Mouse (Mus musculus): ENCODE measurements around the gene Crebl2.

The Crebl2 gene

DNA sequence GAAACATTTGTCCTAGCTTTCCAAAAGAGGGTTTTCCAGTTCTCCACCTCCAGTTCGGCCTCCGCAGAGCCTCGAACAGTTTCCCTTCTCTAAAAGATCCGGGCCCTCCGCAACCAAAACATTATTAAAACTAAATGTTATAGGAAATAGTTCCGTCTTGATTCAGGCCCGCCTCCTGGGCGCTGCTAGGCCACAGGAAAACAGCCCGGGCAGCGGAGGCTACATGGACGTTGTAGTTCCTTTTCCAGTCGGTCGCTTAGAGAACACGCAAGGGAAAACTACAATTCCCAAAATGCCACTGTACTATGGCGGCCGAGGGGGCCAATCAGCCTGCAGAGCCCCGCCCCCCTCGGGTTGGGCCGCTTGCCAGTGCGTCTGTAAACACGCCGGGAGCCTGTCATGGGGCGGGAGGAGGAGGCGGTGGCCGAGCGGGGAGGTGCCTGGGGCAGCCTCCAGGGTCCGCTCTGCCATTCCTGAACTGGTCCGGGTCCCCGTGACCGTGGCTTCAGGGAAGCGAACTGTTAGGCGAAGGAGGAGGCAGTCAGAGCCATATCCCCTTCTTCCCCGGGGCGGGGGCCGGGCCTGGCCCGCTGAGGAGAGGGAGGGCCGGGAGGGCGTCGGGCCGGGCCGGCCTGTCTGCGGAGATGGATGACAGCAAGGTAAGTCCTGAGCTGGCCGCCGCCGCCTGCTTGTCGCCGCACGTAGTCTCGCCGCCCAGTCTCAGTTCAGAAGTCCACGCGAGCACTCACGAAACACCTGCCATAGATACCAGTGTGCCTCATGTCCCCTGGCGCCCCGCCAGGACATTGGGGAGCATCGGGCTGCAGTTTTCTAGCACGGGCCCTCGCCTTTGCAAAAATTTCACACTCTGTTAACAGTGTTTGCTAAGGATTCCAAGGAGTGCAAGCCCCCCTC, at the start of gene Crebl2:
Gene Crebl2, plus strand, starts transcription at position 369 of the 915 bp plus-strand sequence.
- DNase-seq (ENCODE audit: low spot score in 2 of 2) = peak; percentile 95 to 97

DNA sequence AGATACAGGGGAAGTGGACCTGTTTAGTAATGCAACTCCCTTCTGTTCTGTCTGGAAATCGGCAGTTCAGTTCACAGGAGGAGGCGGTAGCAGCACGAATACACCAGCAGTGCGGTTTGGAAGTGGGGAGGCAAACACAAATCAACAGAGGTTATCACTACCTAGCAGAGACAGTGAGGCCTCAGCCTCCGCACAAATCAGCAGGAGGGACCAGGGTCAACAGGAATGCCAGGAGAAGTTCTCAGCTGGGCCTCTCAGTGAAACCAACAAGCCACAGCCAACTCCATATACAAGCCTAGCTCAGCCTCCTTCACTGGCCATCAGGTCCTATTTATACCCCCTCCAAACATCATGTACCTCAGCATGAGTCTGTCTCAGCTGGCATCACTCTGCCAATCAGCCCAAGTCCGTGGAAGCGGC, 48.5 kb upstream of the Crebl2 start:
- no peak for DNase-seq (ENCODE audit: low spot score in 2 of 2)

DNA sequence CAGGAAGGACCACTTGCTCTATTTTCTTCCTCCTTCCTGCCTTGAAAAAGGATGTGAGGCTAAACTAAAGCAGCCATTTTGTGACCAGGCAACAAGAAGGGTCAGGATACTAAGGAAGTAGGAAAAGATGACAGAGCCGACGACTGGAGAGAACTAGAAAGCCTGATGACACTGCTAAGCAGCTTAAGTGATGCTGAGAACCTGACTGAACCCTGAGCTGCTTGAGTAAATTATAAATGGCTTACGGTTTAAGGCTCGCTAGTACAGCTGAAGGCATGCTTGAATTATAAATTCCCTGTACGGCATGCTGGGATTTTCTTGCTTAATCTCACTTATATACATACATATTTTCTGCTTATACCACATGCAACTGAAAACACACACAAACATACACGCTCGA, 47.1 kb upstream of the Crebl2 start:
- DNase-seq (ENCODE audit: low spot score in 2 of 2) = no peak

DNA sequence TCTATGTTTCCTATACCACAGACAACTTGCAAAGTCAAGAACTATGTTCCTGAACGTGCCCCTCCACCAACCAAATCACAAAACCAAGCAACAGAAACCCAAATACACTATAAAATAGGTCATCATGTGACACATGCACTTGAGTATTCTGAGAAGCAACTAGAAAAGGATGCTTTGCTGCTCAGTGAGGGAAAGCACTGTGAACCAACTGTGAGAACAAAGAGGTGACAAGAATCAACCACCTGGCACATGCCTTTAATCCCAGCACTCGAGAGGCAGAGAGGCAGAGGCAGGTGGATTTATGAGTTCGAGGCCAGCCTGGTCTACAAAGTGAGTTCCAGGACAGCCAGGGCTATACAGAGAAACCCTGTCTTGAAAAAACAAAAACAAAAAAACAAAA, 43.5 kb upstream of the Crebl2 start:
- DNase-seq (ENCODE audit: low spot score in 2 of 2) = peak; percentile 50 to 55

DNA sequence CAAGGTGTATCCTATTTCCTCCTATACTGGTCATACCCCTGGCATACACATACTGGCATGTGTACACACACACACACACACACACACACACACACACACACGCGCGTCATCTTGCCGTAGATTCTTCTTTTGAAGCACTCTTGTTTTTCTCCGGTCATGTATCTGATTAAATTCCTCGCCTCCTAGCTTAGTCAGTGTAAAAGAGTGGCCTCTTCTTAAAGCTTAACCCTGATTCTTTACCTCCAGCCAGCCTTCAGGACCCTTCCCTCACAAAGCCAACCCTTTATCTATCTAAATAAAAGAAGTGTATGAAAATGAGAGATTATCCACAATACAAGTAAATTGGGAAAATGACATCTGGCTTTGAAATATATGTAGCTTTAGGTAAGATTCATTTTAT, 40.9 kb upstream of the Crebl2 start:
- DNase-seq (ENCODE audit: low spot score in 2 of 2) = no peak

DNA sequence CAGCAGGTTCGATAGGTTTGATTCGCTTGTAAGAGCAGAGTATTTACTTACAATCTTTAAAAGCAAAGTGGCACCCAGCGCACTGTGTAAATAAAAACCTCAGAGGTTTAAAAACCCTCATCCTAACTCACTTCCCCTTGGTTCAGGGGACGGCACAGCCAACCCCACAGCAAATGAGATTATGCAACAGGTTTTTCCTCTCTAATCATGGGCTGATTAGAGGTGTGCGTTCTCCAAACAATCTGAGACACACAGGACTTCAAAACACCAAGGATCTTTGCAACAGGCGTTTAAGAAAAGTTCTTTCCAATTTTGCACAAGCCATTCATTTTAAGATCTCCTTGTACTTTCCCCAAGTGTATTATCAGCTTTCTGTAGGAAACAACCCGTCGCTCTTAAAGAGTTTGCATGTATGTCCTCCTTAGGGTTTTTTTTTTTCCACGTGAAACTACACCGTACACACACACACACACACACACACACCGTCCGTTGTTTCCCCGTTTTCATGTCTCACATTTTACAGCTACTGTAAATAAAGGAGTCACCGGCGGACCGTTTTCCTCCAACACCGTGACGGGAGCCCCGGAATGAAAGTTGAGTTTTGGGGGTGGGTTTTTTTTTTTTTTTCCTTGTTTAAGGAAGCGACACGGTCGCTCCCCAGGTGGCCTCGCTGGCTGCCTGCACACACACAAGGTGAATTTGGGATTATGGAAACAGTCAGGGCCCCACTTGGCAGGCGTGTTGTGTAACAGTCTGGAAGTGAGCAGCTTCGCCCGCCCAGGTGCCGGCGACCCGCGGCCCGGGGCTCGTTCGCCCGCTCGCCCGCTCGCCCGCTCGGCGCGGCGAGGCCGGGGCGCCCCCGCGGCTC, 38.5 kb upstream of the Crebl2 start:
- peak; percentile 16 to 34 for DNase-seq (ENCODE audit: low spot score in 2 of 2)

DNA sequence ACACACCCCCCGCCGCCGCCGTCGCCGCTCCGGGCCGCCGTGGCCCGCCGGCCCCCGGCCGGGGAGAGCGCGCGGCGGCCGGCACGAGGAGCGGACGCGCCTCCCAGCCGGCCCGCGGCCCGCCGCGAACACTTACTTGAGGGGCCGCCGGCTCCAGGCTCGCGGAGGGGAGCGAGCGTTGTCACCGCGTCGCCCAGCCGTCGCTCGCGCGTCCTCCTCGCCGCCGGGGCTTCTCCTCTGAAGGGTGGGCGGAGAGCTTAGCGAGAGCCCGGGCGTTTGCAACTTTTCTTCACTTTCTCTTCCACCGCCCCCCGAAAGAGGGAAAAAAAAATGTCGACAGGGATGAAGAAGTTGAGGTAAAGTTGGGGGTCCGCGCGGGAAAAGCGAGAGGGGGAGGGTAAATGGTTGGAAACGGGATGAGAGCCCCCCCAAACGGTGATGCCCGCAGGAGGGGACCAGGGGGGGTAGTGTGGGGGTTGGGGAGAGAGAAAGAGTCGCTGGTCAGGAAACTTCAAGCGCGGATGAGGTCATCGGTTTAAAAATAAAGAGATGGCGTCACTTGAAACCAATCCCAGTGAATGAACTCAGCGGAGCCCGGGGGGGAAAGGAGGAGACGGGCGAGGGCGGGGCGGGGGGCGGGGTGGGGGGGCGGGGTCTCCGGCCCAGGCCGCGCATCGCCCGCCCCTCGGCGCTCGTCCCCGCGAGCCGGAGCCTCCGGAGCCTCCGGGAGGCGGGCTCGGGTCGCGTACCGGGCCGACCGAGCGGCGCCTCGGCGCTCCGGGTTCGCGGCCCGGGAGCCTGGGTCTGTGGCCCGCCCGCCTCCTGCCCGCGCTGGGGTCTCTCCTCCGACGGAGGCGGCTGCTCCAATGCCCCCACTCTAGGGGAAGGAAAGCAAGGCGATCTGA, 37.6 kb upstream of the Crebl2 start, which contains the start of gene Dusp16:
Gene Dusp16, minus strand, starts transcription at position 485 of the 905 bp plus-strand sequence.
- DNase-seq (ENCODE audit: low spot score in 2 of 2) = peak; percentile 73 to 77

DNA sequence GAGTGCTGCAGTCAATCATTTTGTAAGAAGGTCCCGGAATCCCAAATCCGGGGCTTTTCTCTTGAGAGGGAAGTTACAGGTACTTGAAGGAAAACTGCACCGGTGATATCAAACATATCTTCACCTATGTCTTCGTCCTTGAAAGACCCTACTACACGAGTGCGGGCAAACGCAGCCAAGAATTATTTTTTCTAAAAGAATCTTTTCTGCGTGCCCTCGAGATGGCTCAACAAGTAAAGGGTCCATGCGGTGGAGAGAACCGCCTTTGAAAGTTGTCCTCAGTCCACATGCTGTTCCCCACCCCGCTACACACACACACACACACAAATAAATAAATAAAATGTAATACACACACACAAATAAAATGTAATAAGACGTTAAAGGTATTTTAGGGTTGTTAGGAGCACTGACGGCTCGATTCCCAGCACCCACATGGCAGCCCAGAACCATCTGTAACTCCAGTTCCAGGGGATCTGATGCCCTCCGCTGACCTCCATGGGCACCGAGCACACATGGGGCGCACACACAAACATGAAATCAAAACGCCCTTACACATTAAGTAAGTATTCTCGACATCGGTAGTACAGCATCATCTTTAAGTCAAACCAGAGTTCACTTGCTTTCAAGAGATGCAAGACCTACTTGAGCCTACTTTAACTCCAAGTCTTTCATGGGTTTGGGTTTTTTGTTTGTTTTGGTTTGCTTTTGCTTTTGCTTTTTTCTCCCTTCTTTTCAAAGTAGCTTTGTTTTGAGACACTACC, 36.7 kb upstream of the Crebl2 start:
- DNase-seq (ENCODE audit: low spot score in 2 of 2) = no peak

DNA sequence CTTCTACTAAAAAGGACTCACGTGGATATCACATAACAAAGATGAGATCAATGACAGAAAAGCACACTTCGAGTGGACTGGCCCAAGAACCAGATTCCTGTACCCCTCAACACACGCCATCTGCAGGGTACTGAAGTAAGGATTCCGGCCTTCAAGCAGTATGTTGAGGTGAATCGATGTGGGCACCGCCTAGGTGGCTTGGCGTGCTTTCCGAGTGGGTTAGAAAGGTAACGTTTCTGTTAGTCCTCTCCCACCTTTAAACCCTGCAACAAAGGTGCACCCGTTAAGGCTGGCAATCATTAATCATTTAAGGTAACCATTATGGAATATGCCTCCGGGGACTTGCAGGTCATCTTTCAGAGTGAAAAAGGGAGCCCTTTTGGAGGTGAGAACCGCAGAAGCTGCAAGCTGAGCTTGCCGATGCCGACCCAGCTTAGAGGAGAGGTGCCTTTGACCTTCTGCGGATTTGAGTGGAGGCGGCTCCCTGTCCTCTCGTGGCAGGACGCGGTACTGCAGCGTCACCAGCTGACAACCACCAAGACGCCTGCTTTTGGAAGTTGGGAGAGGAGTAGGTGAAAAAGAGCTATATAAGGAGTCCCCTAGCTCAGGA, 35.9 kb upstream of the Crebl2 start:
- peak; percentile 71 to 86 for DNase-seq (ENCODE audit: low spot score in 2 of 2)

DNA sequence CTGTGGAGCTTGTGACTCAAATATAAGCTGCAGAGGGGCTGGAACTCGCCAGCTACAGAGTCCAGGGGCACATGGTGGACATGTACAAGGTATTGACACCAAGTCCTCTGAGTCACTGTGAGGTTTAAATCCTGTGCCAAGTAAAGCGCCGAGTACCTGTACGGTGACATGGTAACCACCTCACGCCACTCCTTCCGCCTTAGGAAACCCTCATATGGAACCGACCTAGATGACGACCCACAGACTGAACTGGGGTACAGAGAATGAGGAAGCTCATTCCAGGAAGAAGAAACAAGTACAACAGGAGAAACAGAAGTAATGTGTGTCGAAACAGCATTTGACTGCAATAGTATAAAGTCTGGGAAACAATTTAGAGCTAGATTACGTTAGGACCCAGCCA, 33.7 kb upstream of the Crebl2 start:
- no peak for DNase-seq (ENCODE audit: low spot score in 2 of 2)

DNA sequence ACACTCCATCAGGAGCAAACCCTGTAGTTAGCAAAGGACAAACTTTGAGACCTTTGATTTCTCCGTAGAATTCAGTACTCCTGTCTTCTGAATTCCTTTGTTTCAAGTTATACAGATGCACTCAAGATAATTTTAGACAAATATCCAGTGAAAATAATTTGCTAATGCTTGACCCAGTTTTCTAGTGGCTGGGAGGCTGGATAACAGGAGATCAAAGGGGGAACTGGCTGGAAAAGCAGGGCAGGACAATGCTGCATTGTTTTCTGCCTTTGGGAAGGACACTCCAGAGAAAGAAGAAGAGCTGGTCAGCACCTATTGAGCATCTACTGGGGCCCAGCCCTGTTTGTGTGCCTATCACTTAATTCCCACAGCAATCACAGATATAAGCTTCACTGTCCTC, 28.5 kb upstream of the Crebl2 start:
- DNase-seq (ENCODE audit: low spot score in 2 of 2) = no peak

DNA sequence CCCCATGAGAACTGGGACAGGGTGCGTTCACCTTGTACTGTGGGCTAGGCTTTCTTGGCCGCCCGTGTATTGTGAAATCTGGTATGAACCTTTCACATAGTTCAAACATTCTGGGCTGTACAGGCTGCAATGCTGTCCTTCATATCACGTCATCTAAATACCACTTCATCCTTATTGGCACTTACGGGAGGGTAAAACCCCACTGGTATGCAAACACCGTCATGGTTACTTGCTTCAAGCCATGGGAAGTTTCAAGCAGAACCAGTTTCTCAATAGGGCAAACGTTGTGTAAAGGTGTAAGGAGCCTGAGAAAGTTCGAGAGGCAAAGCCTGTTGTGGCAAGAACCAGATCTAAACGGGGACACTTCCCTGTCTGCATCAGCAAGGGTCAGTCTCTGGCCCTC, 27.3 kb upstream of the Crebl2 start:
- DNase-seq (ENCODE audit: low spot score in 2 of 2) = no peak

DNA sequence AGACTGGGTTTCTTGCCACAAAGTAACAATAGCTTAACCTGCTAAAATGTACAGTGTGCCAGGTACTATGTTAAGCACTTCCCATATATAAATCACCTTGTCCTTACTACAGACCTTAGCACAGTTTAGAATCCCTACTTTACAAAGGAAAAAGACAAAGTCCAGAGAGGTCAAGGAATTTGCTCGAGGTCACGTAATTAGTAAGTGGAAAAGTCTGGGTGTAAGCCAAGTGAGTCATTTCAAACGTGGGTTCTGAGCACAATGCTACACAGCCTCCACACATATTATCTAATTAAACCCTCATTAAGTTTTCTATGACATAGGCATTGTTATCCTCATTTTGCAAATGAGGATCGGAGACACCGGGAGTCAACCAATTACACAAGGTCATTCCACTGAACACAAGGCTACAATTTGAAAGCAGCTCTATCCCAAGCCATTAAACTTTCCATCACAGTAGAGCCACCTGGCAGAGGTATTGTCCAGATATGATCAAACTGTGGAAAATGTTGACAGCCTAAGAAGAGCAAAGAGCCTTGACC, 25.1 kb upstream of the Crebl2 start:
- no peak for DNase-seq (ENCODE audit: low spot score in 2 of 2)

DNA sequence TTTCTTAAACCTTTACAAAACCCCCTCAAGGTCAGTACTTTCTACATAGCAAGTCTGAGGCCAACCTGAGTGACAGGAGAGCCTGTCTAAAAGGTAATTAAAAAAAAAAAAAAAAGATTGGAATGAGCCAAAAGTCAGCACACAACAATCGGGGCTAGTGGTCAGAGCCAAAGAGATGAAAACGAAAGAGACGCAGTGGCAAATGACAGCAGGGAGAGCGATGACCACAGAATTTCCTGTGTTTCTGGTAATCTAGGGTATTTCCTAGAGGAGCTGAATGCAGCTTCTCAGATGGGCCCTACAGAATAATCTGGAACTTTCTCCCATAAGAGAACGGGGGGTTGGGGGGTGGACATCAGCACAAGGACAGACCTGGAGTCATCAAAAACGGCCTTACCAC, 23.8 kb upstream of the Crebl2 start:
- DNase-seq (ENCODE audit: low spot score in 2 of 2) = no peak

DNA sequence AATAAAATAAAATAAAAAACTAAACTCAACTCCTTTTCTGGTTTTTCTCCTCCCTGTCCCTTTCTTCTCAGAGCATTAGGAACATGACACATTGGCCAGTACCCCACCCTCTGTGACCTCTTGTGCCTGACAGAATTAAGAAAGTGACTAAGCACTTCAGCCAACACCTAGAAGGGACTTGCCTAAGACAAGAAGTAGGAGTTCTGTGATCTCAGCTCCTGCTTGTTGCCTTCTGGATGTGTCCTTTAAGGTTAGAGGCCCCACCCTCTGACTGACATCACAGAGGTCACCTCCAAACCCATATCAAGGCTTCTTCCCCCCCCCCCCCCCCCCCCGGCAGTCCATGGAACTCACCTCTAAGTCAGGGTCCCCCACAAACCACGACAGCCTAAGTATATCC, 22.9 kb upstream of the Crebl2 start:
- no peak for DNase-seq (ENCODE audit: low spot score in 2 of 2)

DNA sequence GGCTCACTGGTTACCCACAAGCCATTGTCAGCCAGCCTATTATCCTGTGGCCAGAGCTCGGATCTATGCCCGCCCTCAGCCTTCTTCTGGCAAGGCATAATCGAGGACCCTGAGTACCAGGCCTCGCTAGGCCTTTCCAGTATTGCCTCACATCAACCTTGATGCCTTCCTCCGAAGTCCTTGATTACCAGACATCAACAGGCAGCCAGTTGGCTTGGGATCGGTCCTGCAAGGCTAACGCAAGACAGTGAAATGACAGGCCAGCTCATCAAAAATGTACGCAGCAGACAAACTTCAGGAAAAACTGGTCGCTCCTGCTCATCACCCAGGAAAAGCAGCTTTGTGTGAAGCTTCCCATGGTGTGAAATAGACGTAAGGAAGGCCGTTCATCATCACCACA, 22.2 kb upstream of the Crebl2 start:
- no peak for DNase-seq (ENCODE audit: low spot score in 2 of 2)

DNA sequence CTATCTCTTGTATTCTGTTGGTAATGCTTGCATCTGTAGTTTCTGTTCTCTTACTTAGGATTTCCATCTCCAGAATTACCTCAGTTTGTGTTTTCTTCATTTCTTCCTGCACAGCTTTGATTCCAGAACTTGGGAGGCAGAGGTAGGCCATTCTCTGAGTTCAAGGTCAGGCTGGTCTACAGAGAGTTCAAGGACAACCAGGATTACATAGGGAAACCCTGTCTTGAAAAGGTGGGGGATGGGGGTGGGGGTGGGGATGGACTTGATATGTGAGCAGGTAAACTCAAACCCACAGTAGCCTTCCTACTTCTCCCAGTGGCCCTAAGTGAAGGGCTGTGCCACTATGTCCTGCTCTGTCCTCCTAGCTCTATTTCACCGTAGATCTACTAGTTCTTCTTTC, 16.9 kb upstream of the Crebl2 start:
- DNase-seq (ENCODE audit: low spot score in 2 of 2) = no peak

DNA sequence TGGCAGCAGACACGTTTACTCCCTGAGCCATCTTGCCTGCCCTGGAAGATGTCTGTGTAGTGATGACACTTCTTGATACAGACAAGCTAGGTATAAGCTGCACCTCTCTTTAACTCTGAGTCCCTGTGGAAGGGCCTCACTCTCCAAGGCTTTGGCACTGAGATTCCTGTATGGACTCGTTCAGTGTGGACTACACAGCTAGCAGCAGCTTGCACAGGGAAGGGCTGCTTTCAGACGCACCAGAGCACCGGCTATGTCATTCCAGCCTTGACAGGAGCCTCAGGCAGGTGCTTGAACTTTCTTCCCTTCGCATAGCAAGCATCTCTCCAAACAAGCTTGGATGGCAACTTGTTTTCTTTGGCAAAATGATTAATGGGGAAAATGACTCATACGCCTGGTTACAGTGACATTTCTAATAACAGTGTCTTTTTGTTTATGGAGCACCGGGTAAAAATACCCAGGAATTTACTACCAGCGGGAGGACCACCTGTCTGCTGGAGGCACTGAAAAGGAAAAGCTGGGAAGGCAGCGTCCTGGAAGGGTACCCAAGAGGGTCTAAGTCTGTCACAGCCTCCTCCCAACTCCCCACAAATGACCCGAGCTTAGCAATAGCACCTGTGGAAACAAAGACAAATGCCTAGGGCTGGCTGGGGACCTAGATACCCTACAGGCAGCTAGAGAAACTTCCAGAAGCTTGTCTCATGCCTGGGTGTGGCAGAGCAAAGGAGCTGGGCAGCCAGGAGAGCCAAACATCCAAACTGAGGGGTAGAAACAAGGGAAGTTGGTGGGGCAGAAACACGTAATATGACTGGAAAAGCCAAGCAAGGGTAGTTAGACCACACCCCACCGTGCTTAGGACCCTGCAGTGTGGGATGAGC, 12.7 kb upstream of the Crebl2 start:
- DNase-seq (ENCODE audit: low spot score in 2 of 2) = no peak

DNA sequence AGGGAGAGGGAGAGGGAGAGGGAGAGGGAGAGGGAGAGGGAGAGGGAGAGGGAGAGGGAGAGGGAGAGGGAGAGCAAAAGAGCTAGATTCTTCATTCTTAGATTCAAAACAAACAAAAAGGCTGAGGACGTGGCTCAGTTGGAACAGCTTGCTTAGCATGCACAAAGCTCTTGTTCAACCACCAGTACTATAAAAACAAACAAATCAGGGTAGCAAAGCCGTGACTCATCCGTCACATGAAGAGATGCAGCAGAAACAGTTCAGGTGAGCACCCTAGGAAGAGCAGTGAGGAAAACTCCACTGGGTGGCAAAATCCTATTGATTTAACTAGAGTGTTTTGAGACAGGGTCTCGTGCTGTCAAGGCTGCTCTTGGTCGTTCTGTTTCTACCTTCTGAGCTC, 10.2 kb upstream of the Crebl2 start:
- no peak for DNase-seq (ENCODE audit: low spot score in 2 of 2)

Data from thymus, postnatal 10 days (tissue).